In genomic region chr9:108157891-108158290, GRCm38 (mm10) we compare ENCODE assay signal across 29 mouse cellular contexts. TPM values are rescaled to one million over a fixed set of nuclear protein-coding genes. Genes with fewer than 3 reads are reported as not detected.
DNase-seq lines count a peak whose midpoint lies in the region; TF ChIP-seq lines count a peak whose summit lies in the region.
"Had no signal": no experiment of that assay in that cellular context is flagged by ENCODE, and none has a peak within 500 bp of the region (broad histone marks: within the 10 kb centered on the region; RNA-seq: fewer than 3 reads in every experiment).

No protein-coding gene starts in this region.

- no peak overlapping the region for H3K4me3 ChIP-seq in left cerebral cortex, adult 2 months
- H3K4me3 ChIP-seq in cortical plate, adult 2 months (ENCODE audit: insufficient read depth, low read length) = no peak overlapping the region
- no peak overlapping the region for H3K4me3 ChIP-seq in gastrocnemius, adult 2 months
- H3K4me3 ChIP-seq: embryonic facial prominence, embryonic 13.5 days; erythroblast, embryonic 14.5 days; forebrain, embryonic 12.5 days; hindbrain, embryonic 12.5 days; intestine, embryonic 15.5 days; limb, embryonic 10.5 days; limb, embryonic 15.5 days; liver, embryonic 13.5 days; megakaryocyte, embryonic 14.5 days; midbrain, embryonic 12.5 days; myocyte; neural tube, embryonic 12.5 days had no signal

- peak; percentile 78 for DNase-seq in cerebellum, adult 9-10 months
- no peak for DNase-seq in cerebellum, postnatal 4 days (ENCODE audit: low spot score in 2 of 2)
- DNase-seq in left cerebral cortex, adult 2 months (ENCODE audit: extremely low spot score in 1 of 2, low spot score in 2 of 2) = no peak
- no peak for DNase-seq in left cerebral cortex, postnatal 25 days (ENCODE audit: low spot score in 2 of 2)
- DNase-seq in gastrocnemius, adult 2 months = no peak
- DNase-seq in left cerebral cortex, adult 18-20 months (ENCODE audit: low spot score in 2 of 2) = no peak
- DNase-seq: adrenal gland, postnatal 25 days; gastrocnemius, postnatal 14 days; heart, postnatal 36 days; kidney, adult 2 months; liver, embryonic 13.5 days; lung, adult 18-20 months; lung, postnatal 4 days; thymus, adult 2 months; thymus, postnatal 36 days had no signal

- no peak for TF ChIP-seq CTCF in left cerebral cortex, adult 2 months (IDR thresholded peaks at IDR 0.05)
- TF ChIP-seq CTCF in cortical plate, adult 2 months (IDR thresholded peaks at IDR 0.05; ENCODE audit: extremely low read depth, insufficient read depth, low read length) = no peak
- TF ChIP-seq CTCF in gastrocnemius, adult 2 months (IDR thresholded peaks at IDR 0.05) = no peak

- peaks cover 26% of the 10 kb centered on the region for H3K4me1 ChIP-seq in cortical plate, adult 2 months (ENCODE audit: control insufficient read depth, insufficient read depth, low read length)
- H3K4me1 ChIP-seq: embryonic facial prominence, embryonic 13.5 days; forebrain, embryonic 12.5 days; hindbrain, embryonic 12.5 days; intestine, embryonic 15.5 days; limb, embryonic 10.5 days; limb, embryonic 15.5 days; liver, embryonic 13.5 days; megakaryocyte, embryonic 14.5 days; midbrain, embryonic 12.5 days; neural tube, embryonic 12.5 days had no signal

- no peak for TF ChIP-seq POLR2A in cortical plate, adult 2 months (IDR thresholded peaks at IDR 0.05; ENCODE audit: extremely low read depth, insufficient read depth, low read length)

- intact Hi-C loops in left cerebral cortex, adult 2 months (cut with DNase I) = loop anchor here (1.0 kb wide), 1 partner anchor 21 kb away; no protein-coding TSS in a partner anchor
- intact Hi-C loops in left cerebral cortex, postnatal 25 days (cut with DNase I) = loop anchor here (1.0 kb wide), 1 partner anchor 21 kb away; no protein-coding TSS in a partner anchor
- intact Hi-C loops in gastrocnemius, adult 2 months (cut with DNase I) = no loop called here

- H3K27ac ChIP-seq in left cerebral cortex, adult 2 months = peak overlapping the region; percentile 94
- peak overlapping the region; percentile 88 for H3K27ac ChIP-seq in cortical plate, adult 2 months (ENCODE audit: insufficient read depth, low read length)
- no peak overlapping the region for H3K27ac ChIP-seq in gastrocnemius, adult 2 months
- H3K27ac ChIP-seq: embryonic facial prominence, embryonic 13.5 days; forebrain, embryonic 12.5 days; hindbrain, embryonic 12.5 days; hindbrain, postnatal 0 days; intestine, embryonic 15.5 days; kidney, postnatal 0 days; limb, embryonic 10.5 days; limb, embryonic 15.5 days; liver, embryonic 13.5 days; midbrain, embryonic 12.5 days; neural tube, embryonic 12.5 days had no signal

RNA-seq across cellular contexts. Expression of gene Bsn, which starts 32.3 kb away (rescaled TPM):
- total RNA-seq in left cerebral cortex, adult 2 months (2021) = 100 to 1,000 TPM; 300 to 320 TPM
- total RNA-seq in left cerebral cortex, postnatal 25 days (2021) = 100 to 1,000 TPM; 261 to 275 TPM
- polyA plus RNA-seq in cortical plate, adult 2 months (2012; rRNA removed) = 105 and 106 TPM in 2 replicates
- under 1 TPM in 1 of 2 experiments, not detected in 1; 0.03 TPM for total RNA-seq in gastrocnemius, adult 2 months (2021)
- total RNA-seq in left cerebral cortex, adult 18-20 months (2021) = 100 to 1,000 TPM; 243 to 246 TPM

Comparison
In these comparisons a context has a peak if more than half of its experiments do, and no peak if none do; other contexts are left out.
1. RNA of gene Bsn, which starts 32.3 kb away (total RNA-seq): 300 to 320 TPM in left cerebral cortex, adult 2 months, 261 to 275 TPM in left cerebral cortex, postnatal 25 days and 243 to 246 TPM in left cerebral cortex, adult 18-20 months; 0.03 TPM in gastrocnemius, adult 2 months; every median in the first group is over 100 times any median in the second.